Mouse (Mus musculus): ENCODE results near the gene BC030870.

- TF ChIP-seq CTCF (IDR thresholded peaks at IDR 0.05; ENCODE audit: low read depth): no peak
- no peak for TF ChIP-seq EP300 (IDR thresholded peaks at IDR 0.05; ENCODE audit: low read depth)
Measured at GRCm38 (mm10) chr8:65157901-65158300, 28.5 kb upstream of the BC030870 start.

All from heart, postnatal 0 days (tissue).